Mouse (Mus musculus) layer of hippocampus, adult 18-20 months (tissue): ENCODE data around the gene Smad5. TPM values are rescaled to one million over a fixed set of nuclear protein-coding genes. Genes with fewer than 3 reads are reported as not detected.

Experiments
- DNase-seq, 2 experiments: peaks; one replicate each; pipeline ENCODE4 v3.0.0; 2022; ENCODE audit warnings: low spot score in 2 of 2
- long read RNA-seq: library from polyadenylated mRNA; stranded (forward); transcript quantifications from one replicate; pipeline ENCODE4 v2.0.0, GENCODE M21; 2021
- total RNA-seq, 2 experiments: library from RNA; stranded (reverse); gene quantifications; 2 replicates each; pipeline ENCODE4 v1.2.3; 2021

Gene Smad5
- 10 to 100 TPM; 26.0 to 26.4 TPM for total RNA-seq
- long read RNA-seq, full-length matches to known transcripts, result 11 of 15 reads
- long read RNA-seq, partial matches to known transcripts, result 1 of 15 reads
- long read RNA-seq, other reads (novel, unspliced or antisense), result 3 of 15 reads

DNA sequence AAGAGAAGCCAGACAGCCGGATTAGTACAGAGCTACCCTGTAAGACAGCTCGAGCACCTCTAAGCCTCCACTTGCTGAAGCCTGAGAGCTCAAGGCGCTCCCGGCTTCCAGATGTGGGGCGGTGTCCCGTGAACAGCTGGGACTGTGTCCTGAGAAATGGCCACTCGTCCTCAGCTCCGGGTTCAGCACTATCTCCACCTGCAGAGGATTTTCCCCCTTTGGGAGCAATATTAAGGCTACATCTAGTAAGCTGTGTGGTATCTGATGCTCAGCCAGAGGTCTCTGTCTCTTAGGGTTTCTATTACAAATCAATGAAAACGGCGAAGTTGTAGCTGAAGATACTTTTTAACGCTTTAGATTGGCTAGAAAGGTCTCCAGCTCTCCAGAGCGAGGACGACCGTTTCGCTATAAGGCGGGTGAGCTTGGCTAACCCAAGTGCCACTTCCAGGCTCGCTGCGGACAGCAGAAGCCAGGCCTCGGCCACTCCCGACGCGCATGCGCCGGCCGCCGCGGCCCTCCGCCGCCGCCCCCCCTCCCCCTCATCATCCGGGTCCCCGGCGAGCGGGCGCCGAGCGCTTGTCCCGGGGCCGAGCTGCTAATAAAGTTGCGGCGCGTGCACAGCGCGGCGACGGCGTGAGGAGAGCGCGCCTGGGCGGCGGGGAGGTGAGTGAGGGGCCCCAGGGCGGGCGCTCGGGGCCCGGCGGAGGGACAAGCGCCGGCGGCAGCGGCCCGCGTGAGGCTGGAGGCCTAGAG lies at the start of gene Smad5:
TSS of gene Smad5 (plus strand) at position 542 of the 753 bp plus-strand sequence.
- DNase-seq, result peak; percentile 78 to 87

DNA sequence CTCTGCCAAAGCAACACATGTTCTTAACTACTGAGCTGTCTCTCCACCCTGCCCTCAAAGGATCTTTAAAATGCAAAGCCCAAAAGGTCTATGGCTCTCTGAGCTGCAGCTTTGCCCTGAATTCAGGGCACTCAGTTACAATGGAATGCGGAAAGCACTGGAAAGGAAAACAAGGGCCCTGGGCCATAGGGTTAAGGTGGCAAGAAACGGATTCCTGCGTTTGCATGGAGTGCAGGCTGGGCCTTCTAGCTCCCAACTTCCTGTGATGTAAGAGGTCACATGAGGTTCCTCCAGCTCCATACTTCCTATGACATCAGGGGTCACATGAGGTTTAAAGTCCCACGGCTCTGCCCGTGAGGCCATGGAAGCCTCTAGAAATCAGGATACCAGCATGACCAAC lies 48.6 kb upstream of the Smad5 start:
- DNase-seq, result no peak

- peak; percentile 44 to 77 for DNase-seq
These were observed 44.8 kb upstream of the Smad5 start for GRCm38 (mm10) chr13:56657946-56658512.

DNA sequence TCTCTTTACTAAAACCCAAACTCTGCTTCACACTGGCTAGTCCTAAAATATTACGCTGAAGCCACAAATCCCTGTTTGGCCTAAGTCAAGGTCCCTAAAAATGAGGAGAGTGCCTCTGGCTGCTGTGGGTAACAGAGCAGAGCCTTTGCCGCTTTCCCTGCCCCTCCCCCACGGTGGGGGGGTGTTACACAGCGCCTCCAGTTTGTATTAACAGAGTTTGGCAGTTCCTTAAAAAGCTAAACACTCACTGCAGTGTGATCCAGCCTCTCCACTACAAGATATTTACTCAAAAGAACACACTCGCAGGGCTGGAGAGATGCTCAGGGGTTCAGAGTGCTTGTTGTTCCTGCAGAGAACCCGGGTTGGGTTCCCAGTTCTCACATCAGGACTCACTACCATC lies 43.9 kb upstream of the Smad5 start:
- no peak for DNase-seq

GRCm38 (mm10) chr13:56661914-56662621 lies 40.7 kb upstream of the Smad5 start:
- no peak for DNase-seq

DNA sequence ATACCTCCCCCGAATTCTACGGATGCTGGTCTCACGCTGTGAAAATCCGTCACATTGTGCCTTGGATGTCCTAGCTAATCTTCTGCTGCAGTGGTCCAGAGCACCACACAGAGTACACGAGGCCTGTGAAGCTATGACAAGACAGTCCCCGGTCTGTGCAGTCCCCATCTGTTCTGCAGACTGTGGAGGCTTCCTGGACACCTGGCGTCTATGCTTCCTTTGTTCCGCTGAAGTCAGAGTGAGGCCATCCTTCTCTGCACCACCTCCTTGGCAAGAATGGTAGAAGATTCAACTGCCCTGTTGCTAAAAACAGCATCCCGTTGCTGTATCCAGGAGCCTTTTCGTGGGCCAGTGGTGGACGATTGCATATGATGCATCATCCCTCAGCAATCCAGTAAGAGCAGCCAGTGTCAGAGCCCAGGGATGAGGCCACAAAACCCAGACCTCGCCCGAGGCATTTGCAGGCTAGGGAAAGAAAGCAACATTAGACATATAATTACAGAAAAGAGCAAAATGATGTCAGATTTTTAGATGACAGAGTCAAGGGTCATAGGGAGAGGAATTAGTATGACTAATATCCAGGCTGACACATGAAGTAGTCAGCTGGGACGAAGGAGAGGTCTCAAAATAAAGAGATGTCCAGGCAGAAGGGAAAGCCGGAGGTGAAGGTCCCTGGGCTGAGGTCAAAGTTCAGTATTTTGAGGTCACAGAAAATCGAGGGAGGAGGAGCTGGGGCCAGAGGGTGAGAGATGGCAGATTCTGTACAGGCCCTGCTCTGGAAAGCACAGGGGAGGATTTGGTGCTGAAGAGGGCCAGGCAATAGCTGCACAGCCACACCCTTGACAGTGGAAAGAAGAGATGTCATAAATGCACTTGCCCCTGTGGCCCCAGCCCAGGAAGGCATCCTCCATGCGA lies 38.3 kb upstream of the Smad5 start:
- DNase-seq, result no peak

DNA sequence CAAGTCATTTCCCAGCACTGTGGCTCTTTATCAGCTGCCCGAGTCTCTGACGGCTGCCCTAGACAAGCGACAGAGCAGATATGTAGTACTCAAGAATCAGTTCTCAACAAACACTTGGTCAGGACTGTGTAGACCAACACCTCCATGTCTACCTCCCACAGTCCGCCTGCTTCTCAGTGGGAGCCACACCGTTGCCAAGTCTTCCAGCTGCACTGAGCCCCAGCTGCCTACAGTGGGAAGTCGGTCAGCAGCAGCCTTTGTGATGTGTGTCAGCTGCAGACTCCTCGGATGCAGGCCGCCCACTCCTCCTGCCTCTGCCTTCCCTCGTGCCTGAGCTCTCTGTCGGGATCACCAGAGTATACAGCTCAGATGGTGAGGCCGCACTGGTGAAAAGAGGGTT lies 31.6 kb upstream of the Smad5 start:
- DNase-seq, result no peak

- no peak for DNase-seq
These were observed 25.1 kb upstream of the Smad5 start for GRCm38 (mm10) chr13:56677731-56678130.

GRCm38 (mm10) chr13:56678188-56678787 lies 24.5 kb upstream of the Smad5 start:
- no peak for DNase-seq

GRCm38 (mm10) chr13:56678826-56679504 lies 23.8 kb upstream of the Smad5 start:
- DNase-seq, result no peak

DNA sequence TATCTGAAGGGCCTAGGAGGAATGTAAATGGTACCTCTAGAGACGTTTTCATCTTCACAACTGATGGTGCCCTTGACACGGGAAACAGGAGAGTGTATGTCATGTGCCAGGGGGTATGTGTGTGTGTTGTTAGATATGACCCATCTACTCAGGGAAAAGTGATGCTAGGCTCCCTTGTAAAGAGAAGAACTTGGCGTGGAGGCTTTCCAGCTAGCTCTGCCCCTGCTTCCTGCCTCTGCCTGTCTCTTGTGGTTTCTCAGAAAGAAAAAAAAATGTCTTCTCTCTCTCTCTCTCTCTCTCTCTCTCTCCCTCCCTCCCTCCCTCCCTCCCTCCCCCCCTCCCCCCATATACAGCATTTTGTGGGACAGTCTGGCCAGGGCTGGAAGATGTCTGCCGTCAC lies 20.9 kb upstream of the Smad5 start:
- no peak for DNase-seq

DNA sequence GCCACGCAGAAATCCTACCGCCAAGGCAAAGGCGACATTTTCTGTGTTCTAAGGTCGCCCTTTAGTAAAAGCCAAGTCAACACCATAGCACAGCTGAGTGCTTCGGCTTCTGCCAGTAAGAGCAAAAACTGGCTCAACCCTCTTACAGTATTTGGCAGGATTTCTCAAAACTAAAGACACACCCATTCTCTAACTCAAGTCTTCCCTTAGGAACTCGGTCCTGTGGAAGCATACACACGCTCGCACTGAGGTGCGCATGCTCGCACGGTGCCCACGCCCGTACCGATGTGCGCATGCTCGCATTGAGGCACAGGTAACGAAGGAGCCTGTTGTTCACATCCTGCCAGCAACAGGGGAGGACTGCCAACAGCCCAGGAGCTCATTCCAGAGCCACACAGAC lies 20.5 kb upstream of the Smad5 start:
- peak; percentile 59 to 81 for DNase-seq

DNA sequence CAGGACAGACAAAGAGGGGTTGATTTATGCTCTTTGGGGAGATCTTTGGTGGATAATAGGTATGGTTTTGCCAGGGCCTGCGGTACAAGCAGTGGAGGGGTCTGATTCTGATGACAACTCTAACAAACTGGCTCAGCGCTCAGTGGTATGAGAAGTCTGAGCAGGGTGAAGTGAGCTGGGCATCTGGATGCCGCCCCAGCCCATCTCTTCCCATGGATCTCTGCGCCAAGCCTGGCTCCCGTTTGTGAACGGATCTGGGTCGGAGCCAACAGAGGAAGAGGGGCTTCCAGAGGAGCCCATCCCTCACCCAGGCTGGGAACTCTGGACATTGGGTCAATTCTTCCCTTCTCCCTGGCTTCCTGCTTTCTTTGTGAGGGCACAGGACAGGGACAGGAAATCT lies 19.5 kb upstream of the Smad5 start:
- no peak for DNase-seq

DNA sequence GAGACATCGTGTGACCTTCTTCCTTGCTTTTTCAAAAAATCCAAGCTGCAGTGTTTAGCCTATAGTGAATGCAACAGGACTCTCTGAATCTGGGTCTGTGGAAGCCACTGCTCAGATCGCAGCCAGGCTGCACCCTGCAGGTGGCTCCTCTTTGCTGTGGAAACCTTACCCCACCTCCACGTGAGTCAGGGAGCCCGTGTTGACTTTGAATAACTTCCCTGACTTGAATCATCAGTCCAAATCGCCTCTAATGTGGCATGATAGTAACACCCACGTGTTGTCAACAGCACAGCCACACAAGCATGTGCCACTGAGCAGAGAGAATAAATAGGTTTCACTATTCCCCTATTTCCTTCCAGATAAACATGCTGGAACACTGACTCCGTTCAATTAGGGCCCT lies 10.8 kb upstream of the Smad5 start:
- no peak for DNase-seq

GRCm38 (mm10) chr13:56692644-56693043 lies 10.2 kb upstream of the Smad5 start:
- DNase-seq, result no peak

DNA sequence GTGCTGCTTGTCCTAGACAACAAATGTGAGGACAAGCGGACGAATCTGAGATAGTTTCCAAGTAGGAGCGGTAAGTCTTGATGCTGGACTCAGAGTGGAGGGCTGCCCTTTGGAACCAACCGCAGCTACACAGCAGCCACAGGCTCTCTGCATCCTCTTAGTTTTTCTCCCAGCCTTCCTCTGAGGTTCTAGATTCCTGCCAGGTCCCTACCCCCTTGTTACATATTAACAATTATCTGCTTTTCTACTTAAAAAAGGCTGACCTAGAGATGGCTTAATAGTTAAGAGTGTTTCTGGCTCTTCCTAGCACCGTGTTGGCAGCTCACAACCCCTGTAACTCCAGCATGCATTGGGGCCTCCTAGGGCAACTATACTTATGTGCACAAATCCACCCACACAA lies 7.1 kb upstream of the Smad5 start:
- no peak for DNase-seq

- no peak for DNase-seq
These were observed 6.1 kb upstream of the Smad5 start for GRCm38 (mm10) chr13:56696699-56697098.

DNA sequence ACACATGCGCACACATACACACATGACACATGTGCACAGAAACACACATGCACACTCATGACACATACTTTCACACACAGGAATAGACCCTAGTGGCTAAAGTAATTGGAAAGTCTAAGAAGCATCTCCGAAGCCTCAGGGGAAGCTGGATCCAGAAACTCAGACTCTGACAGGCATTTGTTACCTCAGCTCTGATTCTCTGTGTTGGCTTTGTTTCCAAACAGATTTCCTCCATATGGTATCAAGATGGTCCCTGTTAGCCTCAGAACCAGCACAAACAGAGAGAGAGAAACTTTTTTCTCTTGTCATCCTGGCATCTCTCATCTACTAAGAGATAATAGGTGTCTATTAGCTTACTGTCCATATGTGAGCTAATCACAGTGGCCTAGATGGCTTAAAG lies 5.6 kb upstream of the Smad5 start:
- peak in 1 of 2 experiments; percentile 55 for DNase-seq

DNA sequence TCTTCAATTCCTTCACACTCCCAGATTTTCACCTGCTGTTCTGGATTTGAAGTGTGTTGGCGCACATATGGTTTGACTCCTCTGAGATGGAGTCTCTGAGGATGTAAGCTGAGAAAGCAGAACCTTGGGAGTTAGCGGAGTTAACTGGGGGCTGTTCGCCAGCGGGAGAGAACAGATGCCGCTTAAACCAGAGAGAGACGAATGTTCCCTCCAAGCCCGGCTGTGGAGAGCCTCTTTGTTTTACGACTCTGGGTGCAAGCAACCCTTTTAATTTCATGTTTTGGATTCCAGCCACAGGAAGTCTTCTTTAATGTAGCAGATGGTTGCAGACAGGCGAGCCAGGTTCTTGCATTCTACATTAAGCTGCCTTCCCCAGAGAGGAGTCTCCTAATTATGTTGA lies 4.4 kb upstream of the Smad5 start:
- peak; percentile 79 to 86 for DNase-seq

- DNase-seq, result no peak
These were observed 3.4 kb upstream of the Smad5 start for GRCm38 (mm10) chr13:56699370-56699769.
